Mouse (Mus musculus) bone marrow, adult 2 months (tissue): ENCODE data around the gene Lpcat1.

Source experiments
- CTCF ChIP-seq: fragments of 200-500 bp; IDR thresholded peaks from 2 replicates; pipeline ENCODE4 v1.5.1; 2011; ENCODE audit warnings: low read length, control low read depth; ENCODE audit not compliant: control insufficient read depth, insufficient read depth
- POLR2A ChIP-seq: fragments of 200-500 bp; IDR thresholded peaks from 2 replicates; pipeline ENCODE4 v1.6.1; 2011; ENCODE audit warnings: low read depth, mild to moderate bottlenecking, control low read depth, low read length, borderline replicate concordance; ENCODE audit not compliant: control insufficient read depth

GRCm38 (mm10) chr13:73493183-73493582, 26.2 kb downstream of the Lpcat1 start:
- TF ChIP-seq CTCF (no peak), POLR2A (no peak)
